Mouse (Mus musculus) megakaryocyte, embryonic 14.5 days (primary cell): ENCODE data around the gene Nsg1.

Experiments used
- FLI1 ChIP-seq: IDR thresholded peaks from 2 replicates; pipeline ENCODE4 v1.6.1; 2012; ENCODE audit warnings: low read length, inconsistent platforms, mixed read lengths
- GATA1 ChIP-seq: IDR thresholded peaks from 3 replicates; pipeline ENCODE4 v1.6.1; 2012; ENCODE audit warnings: mixed read lengths, low read length, inconsistent platforms, borderline replicate concordance

- TF ChIP-seq GATA1 (no peak), FLI1 (no peak)
Observed at GRCm38 (mm10) chr5:38208985-38209384, 49.3 kb upstream of the Nsg1 start.
